Mouse (Mus musculus): Measurements from ENCODE around the gene Stoml3. TPM values are rescaled to one million over a fixed set of nuclear protein-coding genes. Genes with fewer than 3 reads are reported as not detected.
A peak's percentile ranks its signal among the peaks of the same experiment; 100 is the strongest.

Stoml3 gene
- total RNA-seq (2021), result not detected
- long read RNA-seq, experiment 1, result 0 reads
- long read RNA-seq, experiment 2, result 0 reads

- DNase-seq, result no peak
These were observed at the start of gene Stoml3 for GRCm38 (mm10) chr3:53488353-53488752. Gene Stoml3 (plus strand): TSS chr3:53488653.

GRCm38 (mm10) chr3:53445540-53445939 is 42.9 kb upstream of the Stoml3 start:
- DNase-seq, result peak in 1 of 2 experiments; percentile 0

- DNase-seq, result peak in 1 of 2 experiments; percentile 1
These were observed 41.7 kb upstream of the Stoml3 start for GRCm38 (mm10) chr3:53446801-53447200.

GRCm38 (mm10) chr3:53448208-53448607 is 40.2 kb upstream of the Stoml3 start:
- peak; percentile 75 to 82 for DNase-seq

GRCm38 (mm10) chr3:53450666-53451065 is 37.8 kb upstream of the Stoml3 start:
- DNase-seq, result peak in 1 of 2 experiments; percentile 3

GRCm38 (mm10) chr3:53452351-53452750 is 36.1 kb upstream of the Stoml3 start:
- DNase-seq, result no peak

- no peak for DNase-seq
These were observed 35.1 kb upstream of the Stoml3 start for GRCm38 (mm10) chr3:53453346-53453745.

GRCm38 (mm10) chr3:53454005-53454404 is 34.4 kb upstream of the Stoml3 start:
- DNase-seq, result no peak

GRCm38 (mm10) chr3:53454561-53454960 is 33.9 kb upstream of the Stoml3 start:
- DNase-seq, result no peak

- no peak for DNase-seq
These were observed 33.5 kb upstream of the Stoml3 start for GRCm38 (mm10) chr3:53454984-53455383.

GRCm38 (mm10) chr3:53457750-53458149 is 30.7 kb upstream of the Stoml3 start:
- DNase-seq, result no peak

- DNase-seq, result peak in 1 of 2 experiments; percentile 64
These were observed 28.3 kb upstream of the Stoml3 start for GRCm38 (mm10) chr3:53460106-53460505.

- no peak for DNase-seq
These were observed 25.8 kb upstream of the Stoml3 start for GRCm38 (mm10) chr3:53462701-53463045.

GRCm38 (mm10) chr3:53463046-53463764 is 25.2 kb upstream of the Stoml3 start, which contains the start of the genes Nhlrc3 and Proser1:
Gene Nhlrc3 (minus strand): TSS chr3:53463332.
Gene Proser1 (plus strand): TSS chr3:53463666.
- DNase-seq, result peak; percentile 96 to 97

GRCm38 (mm10) chr3:53463765-53464114 is 24.7 kb upstream of the Stoml3 start:
- no peak for DNase-seq

- no peak for DNase-seq
These were observed 24.2 kb upstream of the Stoml3 start for GRCm38 (mm10) chr3:53464146-53464698.

- DNase-seq, result no peak
These were observed 23.1 kb upstream of the Stoml3 start for GRCm38 (mm10) chr3:53465330-53465729.

GRCm38 (mm10) chr3:53466481-53466880 is 22.0 kb upstream of the Stoml3 start:
- DNase-seq, result no peak

GRCm38 (mm10) chr3:53467356-53467755 is 21.1 kb upstream of the Stoml3 start:
- no peak for DNase-seq

- DNase-seq, result no peak
These were observed 18.8 kb upstream of the Stoml3 start for GRCm38 (mm10) chr3:53469650-53470049.

GRCm38 (mm10) chr3:53472061-53472460 is 16.4 kb upstream of the Stoml3 start:
- no peak for DNase-seq

- DNase-seq, result no peak
These were observed 14.3 kb upstream of the Stoml3 start for GRCm38 (mm10) chr3:53474179-53474578.

GRCm38 (mm10) chr3:53475889-53476288 is 12.6 kb upstream of the Stoml3 start:
- peak in 1 of 2 experiments; percentile 48 for DNase-seq

- no peak for DNase-seq
These were observed 11.0 kb upstream of the Stoml3 start for GRCm38 (mm10) chr3:53477468-53477867.

Measured in heart, adult 18-20 months (tissue).